In genomic region chr1:96874636-96875035, GRCm38 (mm10) we compare ENCODE assay signal across 25 mouse cellular contexts. TPM values are rescaled to one million over a fixed set of nuclear protein-coding genes. Genes with fewer than 3 reads are reported as not detected.
"Had no signal": no experiment of that assay in that cellular context is flagged by ENCODE, and none has a peak within 500 bp of the region (broad histone marks: within the 10 kb centered on the region; RNA-seq: fewer than 3 reads in every experiment).

No protein-coding gene starts in this region.

- H3K4me3 ChIP-seq: gastrocnemius, adult 2 months; heart, embryonic 13.5 days; heart, embryonic 15.5 days; hindbrain, embryonic 13.5 days; hindbrain, embryonic 15.5 days; layer of hippocampus, adult 2 months; left cerebral cortex, adult 2 months; limb, embryonic 10.5 days; limb, embryonic 12.5 days; liver, embryonic 13.5 days; liver, embryonic 15.5 days had no signal

- DNase-seq: gastrocnemius, adult 2 months; gastrocnemius, postnatal 10 days; gastrocnemius, postnatal 25 days; heart, adult 18-20 months; heart, postnatal 14 days; heart, postnatal 36 days; kidney, adult 18-20 months; kidney, adult 8-10 months; kidney, postnatal 10 days; kidney, postnatal 25 days; kidney, postnatal 4 days; liver; liver, embryonic 13.5 days had no signal

- H3K36me3 ChIP-seq: heart, embryonic 13.5 days; heart, embryonic 15.5 days; hindbrain, embryonic 13.5 days; hindbrain, embryonic 15.5 days; limb, embryonic 10.5 days; limb, embryonic 12.5 days; liver, embryonic 13.5 days; liver, embryonic 15.5 days had no signal

- H3K4me1 ChIP-seq: liver, embryonic 13.5 days; liver, embryonic 15.5 days had no signal

- H3K27ac ChIP-seq: gastrocnemius, adult 2 months; heart, embryonic 13.5 days; heart, embryonic 15.5 days; hindbrain, embryonic 13.5 days; hindbrain, embryonic 15.5 days; hindbrain, postnatal 0 days; layer of hippocampus, adult 2 months; left cerebral cortex, adult 2 months; limb, embryonic 10.5 days; limb, embryonic 12.5 days; liver, embryonic 13.5 days; liver, embryonic 15.5 days had no signal

- H3K9ac ChIP-seq: heart, embryonic 13.5 days; heart, embryonic 15.5 days; hindbrain, embryonic 13.5 days; hindbrain, embryonic 15.5 days; limb, embryonic 12.5 days; liver, embryonic 13.5 days; liver, embryonic 15.5 days had no signal

- H3K27me3 ChIP-seq: hindbrain, embryonic 13.5 days; hindbrain, embryonic 15.5 days; liver, embryonic 13.5 days had no signal

RNA-seq across cellular contexts. Expression of gene Slco4c1, which starts 2.7 kb away (rescaled TPM):
- total RNA-seq: gastrocnemius, adult 2 months; heart, postnatal 36 days had no signal
- polyA plus RNA-seq: heart, embryonic 11.5 days; hindbrain, embryonic 11.5 days; limb, embryonic 10.5 days had no signal
